Mouse (Mus musculus): ENCODE measurements around the gene Gm21650. TPM values are rescaled to one million over a fixed set of nuclear protein-coding genes. Genes with fewer than 3 reads are reported as not detected.
"Not testable (repeated sequence)": the region's sequence is repeated elsewhere in the genome, so short reads cannot be mapped to it uniquely, and the experiment has no call there.

Gene Gm21650
- total RNA-seq (2015), result not detected in 2 replicates
- not detected in 2 replicates for total RNA-seq (2017)

DNA sequence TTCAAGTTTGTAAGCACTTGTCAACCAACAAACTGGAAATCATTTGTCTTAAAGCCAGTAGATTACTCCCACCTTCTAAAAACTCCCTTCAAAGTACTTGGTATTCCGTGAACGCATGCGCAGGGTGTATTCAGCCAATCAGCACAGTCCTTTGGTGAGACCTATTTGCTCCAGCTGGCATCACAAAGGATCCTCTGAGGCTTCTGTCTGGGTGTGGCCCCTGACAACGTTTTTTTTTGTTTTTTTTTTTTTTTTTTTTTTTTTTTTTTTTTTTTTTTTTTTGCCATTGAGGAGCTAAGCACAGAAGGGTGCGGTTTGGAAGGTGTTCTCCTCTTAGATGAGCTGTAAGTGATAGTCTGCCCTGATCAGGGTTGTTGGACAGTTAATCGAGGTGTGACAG is at the start of gene Gm21650:
Gene Gm21650 (plus strand): TSS at position 301 of the 400 bp plus-strand sequence.
- not testable (repeated sequence) for ATAC-seq (ENCODE audit: poor library complexity, severe bottlenecking)
